Comparison of ENCODE assay signal across 8 mouse cellular contexts in genomic region chr10:8213906-8214421, GRCm38 (mm10).
DNase-seq lines count a peak whose midpoint lies in the region; ATAC-seq and TF ChIP-seq lines count a peak whose summit lies in the region.

No protein-coding gene starts in this region.

- peak; percentile 75 for ATAC-seq in lung, embryonic 14.5 days (ENCODE audit: insufficient read depth)
- ATAC-seq in forebrain, embryonic 12.5 days (ENCODE audit: low FRiP score): no peak

- no peak for TF ChIP-seq POLR2A in kidney, adult 2 months (IDR thresholded peaks at IDR 0.05; ENCODE audit: low read depth, low read length)

- WGBS in kidney, adult 2 months: 10% methylated on average over 16 of the region's 16 CpGs
- 8% methylated on average over 16 of the region's 16 CpGs for WGBS in lung, embryonic 14.5 days
- 72% methylated on average over 16 of the region's 16 CpGs for WGBS in forebrain, embryonic 12.5 days

- DNase-seq in ZHBTc4 (ENCODE audit: low read depth, low spot score): peak; percentile 42
- peak; percentile 52 for DNase-seq in embryo, embryonic 11.5 days (ENCODE audit: low read depth, low spot score)
- DNase-seq in kidney, adult 2 months: peak; percentile 51
- DNase-seq in lung, embryonic 14.5 days: peak; percentile 87
- DNase-seq in spleen, postnatal 10 days (ENCODE audit: low spot score in 2 of 2): peak; percentile 20 to 75
- no peak for DNase-seq in gastrocnemius, adult 18-20 months (ENCODE audit: low spot score)
- no peak for DNase-seq in left cerebral cortex, adult 9 months (ENCODE audit: low spot score in 2 of 2)

- H3K27ac ChIP-seq in kidney, adult 2 months (ENCODE audit: insufficient read depth, low read depth, low read length): no peak overlapping the region
- peak overlapping the region; percentile 72 for H3K27ac ChIP-seq in lung, embryonic 14.5 days (ENCODE audit: low read depth)
- H3K27ac ChIP-seq in forebrain, embryonic 12.5 days: no peak overlapping the region

- H3K9ac ChIP-seq in lung, embryonic 14.5 days: no peak overlapping the region
- no peak overlapping the region for H3K9ac ChIP-seq in forebrain, embryonic 12.5 days

- no peaks in the 10 kb centered on the region for H3K36me3 ChIP-seq in kidney, adult 2 months (ENCODE audit: control insufficient read depth, insufficient read depth, low read length)
- H3K36me3 ChIP-seq in lung, embryonic 14.5 days (ENCODE audit: insufficient read depth): no peaks in the 10 kb centered on the region
- H3K36me3 ChIP-seq in forebrain, embryonic 12.5 days (replicated peaks): no peaks in the 10 kb centered on the region

- TF ChIP-seq CTCF in kidney, adult 2 months (conservative IDR thresholded peaks at IDR 0.05; ENCODE audit: insufficient read depth, insufficient read length, low read depth, low read length): no peak
- TF ChIP-seq CTCF in lung, embryonic 14.5 days (IDR thresholded peaks at IDR 0.05; ENCODE audit: low read depth): no peak

- no peaks in the 10 kb centered on the region for H3K27me3 ChIP-seq in kidney, adult 2 months (replicated peaks; ENCODE audit: control insufficient read depth, insufficient read depth, low read length)
- no peaks in the 10 kb centered on the region for H3K27me3 ChIP-seq in lung, embryonic 14.5 days (ENCODE audit: insufficient read depth, low read length)
- H3K27me3 ChIP-seq in forebrain, embryonic 12.5 days: no peaks in the 10 kb centered on the region

- H3K4me1 ChIP-seq in kidney, adult 2 months (ENCODE audit: control insufficient read depth, insufficient read depth, low read length): no peaks in the 10 kb centered on the region
- peaks cover 29% of the 10 kb centered on the region for H3K4me1 ChIP-seq in lung, embryonic 14.5 days (ENCODE audit: insufficient read depth)
- H3K4me1 ChIP-seq in forebrain, embryonic 12.5 days: peaks cover 21% of the 10 kb centered on the region

- no peaks in the 10 kb centered on the region for H3K9me3 ChIP-seq in lung, embryonic 14.5 days (ENCODE audit: low read depth, low read length)
- no peaks in the 10 kb centered on the region for H3K9me3 ChIP-seq in forebrain, embryonic 12.5 days

- H3K4me2 ChIP-seq in lung, embryonic 14.5 days: peak overlapping the region; percentile 34; the same call in 1 of the 2 replicates
- H3K4me2 ChIP-seq in forebrain, embryonic 12.5 days: no peak overlapping the region

- peak overlapping the region; percentile 3; the same call in 1 of the 2 replicates for H3K4me3 ChIP-seq in kidney, adult 2 months (ENCODE audit: insufficient read depth, low read depth, low read length)
- H3K4me3 ChIP-seq in lung, embryonic 14.5 days (ENCODE audit: low read depth, low read length): no peak overlapping the region
- no peak overlapping the region for H3K4me3 ChIP-seq in forebrain, embryonic 12.5 days (replicated peaks)

Comparison
In these comparisons a context has a peak if more than half of its experiments do, and no peak if none do; other contexts are left out.
1. DNase-seq: peak in ZHBTc4 (single experiment), embryo, embryonic 11.5 days (single experiment), kidney, adult 2 months (single experiment), lung, embryonic 14.5 days (single experiment) and spleen, postnatal 10 days (2 of 2); none in gastrocnemius, adult 18-20 months (single experiment) and left cerebral cortex, adult 9 months (0 of 2).